Mouse (Mus musculus) embryo, embryonic 9.5 days (tissue): Measurements from ENCODE around the gene 2300002M23Rik.

Experiments used
- DNase-seq: peaks from one replicate; pipeline ENCODE4 v3.0.0-alpha.2; 2017; ENCODE audit errors: extremely low spot score

Gene 2300002M23Rik

GRCm38 (mm10) chr17:35601736-35602354 lies 34.6 kb downstream of the 2300002M23Rik start:
- no peak for DNase-seq

- no peak for DNase-seq
Observed at GRCm38 (mm10) chr17:35617127-35617526, 49.9 kb downstream of the 2300002M23Rik start.
